Mouse (Mus musculus) brain, adult 2 months (tissue): ENCODE measurements around the gene Fam198b.

Experiments used
- DNase-seq: peaks from one replicate; pipeline ENCODE4 v3.0.0; 2011; ENCODE audit warnings: low read depth, low spot score

The Fam198b gene

GRCm38 (mm10) chr3:79884305-79884704 lies at the start of gene Fam198b:
Gene Fam198b (plus strand): TSS chr3:79884533.
- DNase-seq: no peak

DNA sequence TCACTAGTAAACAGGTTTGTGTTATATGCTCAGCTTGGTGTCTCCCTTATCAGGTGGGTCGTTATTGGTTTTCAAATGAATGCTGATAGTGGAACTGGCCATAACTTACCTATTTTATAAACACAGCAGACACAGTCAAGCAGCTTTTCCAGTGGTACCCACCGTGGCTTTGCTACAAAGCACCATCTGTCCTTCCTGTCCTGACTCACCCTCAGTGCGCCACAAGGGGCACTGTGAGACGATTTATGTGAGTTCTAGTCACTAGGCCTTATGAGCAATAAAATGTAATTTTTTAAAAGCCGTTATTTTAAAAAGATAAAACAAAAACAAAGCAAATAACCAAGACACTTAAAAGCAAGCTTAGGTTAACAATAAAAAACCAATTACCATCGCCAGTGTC lies 45.6 kb upstream of the Fam198b start:
- peak; percentile 72 for DNase-seq

GRCm38 (mm10) chr3:79841475-79841874 lies 42.9 kb upstream of the Fam198b start:
- peak; percentile 49 for DNase-seq

DNA sequence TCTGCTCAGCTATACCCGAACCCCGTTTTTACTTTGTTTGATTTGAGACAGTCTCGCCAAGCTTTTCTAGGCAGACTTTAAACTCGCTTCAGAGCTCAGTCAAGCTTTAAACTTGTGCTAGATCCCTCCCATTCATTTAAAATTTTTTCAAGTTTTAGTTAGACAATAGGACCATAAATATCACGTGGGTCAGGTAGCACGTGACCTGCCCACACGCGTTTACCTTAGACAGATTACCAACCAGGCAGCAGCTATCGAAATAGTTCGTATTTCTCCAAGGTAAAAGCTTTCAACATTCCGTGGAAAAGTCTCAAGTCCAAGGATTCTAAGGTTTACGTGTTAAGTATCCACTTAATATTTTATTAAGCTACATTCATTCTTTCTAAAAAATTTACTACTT lies 42.2 kb upstream of the Fam198b start:
- peak; percentile 63 for DNase-seq

GRCm38 (mm10) chr3:79842616-79843016 lies 41.7 kb upstream of the Fam198b start:
- peak; percentile 89 for DNase-seq

GRCm38 (mm10) chr3:79843999-79844398 lies 40.3 kb upstream of the Fam198b start:
- peak; percentile 61 for DNase-seq

DNA sequence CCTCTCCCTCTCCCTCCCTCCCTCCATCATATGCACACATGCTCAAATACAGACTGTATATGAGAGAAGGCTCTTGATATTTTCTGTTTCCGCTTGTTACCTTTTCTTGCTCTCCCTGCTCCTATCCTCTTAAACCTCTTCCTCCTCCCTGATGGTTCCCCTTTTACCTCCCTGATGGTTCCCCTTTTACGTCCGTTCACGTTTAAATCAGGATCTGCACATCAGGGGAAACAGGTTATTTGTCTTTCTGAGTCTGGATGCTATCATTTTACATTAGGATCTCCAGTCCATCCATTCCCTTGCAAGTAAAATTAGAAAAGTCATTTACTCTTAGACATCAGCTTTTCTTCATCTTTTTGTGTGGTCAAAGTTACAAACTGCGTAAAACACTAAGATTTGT lies 37.7 kb upstream of the Fam198b start:
- DNase-seq: no peak

DNA sequence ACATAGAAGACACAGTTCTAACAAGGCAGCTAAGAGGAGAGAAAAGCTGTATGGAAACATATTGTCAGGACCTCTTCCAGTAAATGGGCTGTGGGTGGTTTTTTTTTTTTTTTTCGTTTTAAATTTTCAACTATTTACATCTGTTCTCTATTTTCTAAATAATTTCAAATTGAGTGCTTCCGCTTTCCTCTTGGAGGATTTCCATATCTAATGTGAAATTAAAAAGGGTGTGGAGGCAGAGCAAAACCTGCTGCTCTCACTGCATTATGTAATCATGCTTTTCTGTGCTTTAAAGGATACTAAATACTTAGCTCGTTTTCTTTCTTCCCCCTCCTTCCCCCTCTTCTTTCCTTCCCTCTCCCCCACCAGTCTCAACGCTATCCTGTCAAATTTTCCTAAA lies 35.5 kb upstream of the Fam198b start:
- peak; percentile 58 for DNase-seq

DNA sequence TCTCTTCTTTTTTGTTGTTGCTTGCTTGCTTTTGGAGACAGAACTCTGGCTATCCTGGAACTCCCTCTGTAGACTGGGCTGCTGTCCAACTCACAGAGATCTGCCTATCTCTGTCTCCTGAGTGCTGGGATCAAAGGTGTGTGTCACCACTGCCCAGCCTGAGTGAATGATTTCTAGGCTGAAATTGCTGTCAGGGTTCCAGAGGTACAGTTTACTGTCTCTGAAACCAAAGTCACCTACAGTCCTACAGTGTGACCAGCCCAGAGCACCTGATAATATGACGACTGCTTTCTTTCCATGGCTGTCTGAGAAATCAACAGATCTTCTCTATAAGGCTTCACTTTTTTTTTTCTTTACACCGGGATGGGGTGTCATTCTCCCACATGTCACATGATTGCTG lies 34.7 kb upstream of the Fam198b start:
- DNase-seq: no peak

- DNase-seq: no peak
Measured at GRCm38 (mm10) chr3:79850656-79851055, 33.7 kb upstream of the Fam198b start.

- no peak for DNase-seq
Measured at GRCm38 (mm10) chr3:79852108-79852507, 32.2 kb upstream of the Fam198b start.

DNA sequence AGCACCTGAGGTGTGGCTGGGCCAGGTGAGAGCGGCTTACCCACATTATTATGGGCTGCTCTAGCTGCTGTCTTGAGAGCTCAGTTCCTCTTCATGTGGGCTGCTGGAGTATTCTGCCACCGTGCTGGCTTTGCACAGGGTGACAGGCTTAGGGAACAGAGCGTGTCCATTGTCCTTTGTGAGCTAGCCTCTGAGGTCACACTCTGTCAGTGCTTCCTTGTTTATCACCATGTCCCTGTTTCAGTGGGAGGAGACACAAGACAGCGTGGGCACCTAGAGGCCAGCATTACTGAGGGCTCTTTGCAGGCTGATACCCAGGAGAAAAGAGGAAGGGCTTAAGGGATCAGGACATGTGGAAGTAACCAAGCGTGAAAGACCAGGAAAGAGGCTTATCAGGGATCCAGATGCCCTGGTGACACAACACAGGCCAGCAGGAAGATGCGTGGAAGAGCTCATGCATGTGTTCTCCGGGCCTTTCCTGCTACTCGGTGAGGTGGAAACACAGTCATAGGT lies 31.6 kb upstream of the Fam198b start, which contains the start of gene Tmem144:
Gene Tmem144 (minus strand): TSS at position 120 of the 513 bp plus-strand sequence.
- DNase-seq: peak; percentile 94

DNA sequence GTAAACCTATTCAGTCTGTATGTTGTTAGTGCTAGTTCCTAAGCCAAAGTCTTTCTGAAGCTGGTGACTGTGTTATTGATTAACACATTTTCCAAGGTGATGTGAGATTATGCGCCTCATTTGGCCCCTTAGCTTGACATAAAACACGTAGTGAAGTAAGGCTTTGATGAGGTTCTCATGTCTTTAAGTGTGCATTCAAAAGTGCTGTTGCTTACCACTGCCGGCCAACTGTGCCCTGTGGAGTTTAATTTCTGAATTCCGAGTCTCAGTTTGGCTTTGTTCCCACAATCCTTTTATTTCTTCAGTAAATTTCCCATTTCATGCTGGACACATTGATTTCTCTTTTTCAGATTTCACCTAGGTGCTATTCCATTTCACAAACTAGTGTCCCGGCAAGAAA lies 26.6 kb upstream of the Fam198b start:
- no peak for DNase-seq

DNA sequence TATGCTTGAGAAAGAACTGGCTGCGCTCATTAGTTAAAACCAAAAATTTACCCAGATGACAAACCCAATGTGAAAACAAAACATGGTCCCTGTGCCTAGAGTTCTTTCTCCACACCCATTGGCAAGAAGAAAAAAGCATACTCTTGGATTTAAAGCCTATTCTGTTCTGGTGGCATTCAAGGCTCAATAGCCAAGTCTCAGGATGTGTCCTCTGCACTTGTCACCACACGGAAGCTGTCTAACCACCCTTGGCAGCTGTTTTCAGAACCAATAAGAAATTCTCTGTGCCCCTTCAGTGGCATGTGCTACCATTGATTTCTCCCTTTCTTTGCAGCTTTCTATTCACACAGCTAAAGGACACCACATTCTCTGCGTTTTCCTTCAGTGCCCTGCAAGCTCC lies 26.1 kb upstream of the Fam198b start:
- no peak for DNase-seq

DNA sequence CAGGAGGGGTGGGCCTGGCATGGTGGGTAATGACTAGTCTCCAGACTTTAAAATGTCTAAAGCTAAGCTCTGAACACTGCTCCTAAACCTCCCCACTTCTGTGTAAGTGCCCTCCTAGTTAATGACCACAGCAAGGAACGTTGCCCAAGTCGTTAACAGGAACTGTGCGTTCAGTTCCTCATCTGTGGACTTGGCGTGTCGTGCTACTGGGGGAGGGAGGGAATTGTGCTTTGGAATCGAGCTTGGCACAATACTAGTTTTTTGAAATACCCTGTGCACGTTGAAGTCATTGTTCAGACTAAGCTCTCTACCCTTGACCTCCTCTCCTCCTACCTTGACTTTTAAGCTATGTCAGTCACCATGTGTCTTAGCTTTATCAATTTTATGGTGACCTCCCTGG lies 19.5 kb upstream of the Fam198b start:
- no peak for DNase-seq

GRCm38 (mm10) chr3:79866089-79866488 lies 18.2 kb upstream of the Fam198b start:
- no peak for DNase-seq

DNA sequence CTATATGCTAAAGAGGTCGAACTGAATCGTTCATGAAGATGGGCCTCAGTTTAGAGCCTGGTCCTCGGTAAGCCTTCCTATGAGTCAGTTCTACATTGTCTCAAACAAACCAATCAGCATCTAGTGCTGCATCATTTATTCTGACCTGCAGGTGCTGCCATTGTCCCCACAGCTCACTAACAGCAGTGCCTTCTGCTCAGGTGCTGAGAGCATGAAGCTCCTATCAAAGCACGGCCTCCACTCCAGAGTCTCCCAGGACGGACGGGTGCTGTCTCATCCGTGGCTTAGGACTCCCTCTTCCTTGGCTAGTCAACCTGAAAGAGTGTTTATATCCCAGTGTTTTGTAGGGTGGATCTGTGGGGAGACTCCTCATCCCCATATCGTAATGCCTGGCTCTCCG lies 17.8 kb upstream of the Fam198b start:
- DNase-seq: no peak

DNA sequence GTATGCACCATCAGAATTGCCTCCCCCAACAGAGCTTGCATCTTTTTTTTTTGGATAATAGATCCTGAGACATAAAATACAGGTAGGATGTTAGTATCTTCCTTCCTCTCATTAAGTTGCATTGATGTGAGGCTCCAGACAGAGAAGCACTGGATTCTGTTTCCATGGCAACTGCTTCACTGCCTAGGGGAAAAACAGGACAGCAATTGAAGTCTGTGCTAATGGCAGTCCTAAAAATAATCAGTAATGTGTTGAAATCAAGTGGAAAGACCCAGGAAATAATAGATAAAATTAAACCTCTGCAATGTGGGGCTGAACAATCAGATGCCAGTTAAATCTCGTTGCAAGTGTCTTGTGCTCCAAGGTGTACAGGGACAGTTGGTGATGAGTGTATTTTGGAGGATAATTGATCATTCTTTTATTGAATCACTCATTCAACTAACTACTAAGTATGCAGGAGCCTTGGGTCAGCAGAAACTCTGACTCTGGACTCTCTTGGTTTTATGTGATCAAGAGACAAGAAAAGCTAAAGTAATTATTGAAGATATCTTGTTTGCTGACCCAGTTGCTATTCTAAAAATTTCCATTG lies 17.1 kb upstream of the Fam198b start:
- DNase-seq: peak; percentile 96

GRCm38 (mm10) chr3:79875471-79875870 lies 8.9 kb upstream of the Fam198b start:
- DNase-seq: no peak

GRCm38 (mm10) chr3:79878350-79878749 lies 6.0 kb upstream of the Fam198b start:
- no peak for DNase-seq

GRCm38 (mm10) chr3:79879246-79879645 lies 5.1 kb upstream of the Fam198b start:
- DNase-seq: no peak

DNA sequence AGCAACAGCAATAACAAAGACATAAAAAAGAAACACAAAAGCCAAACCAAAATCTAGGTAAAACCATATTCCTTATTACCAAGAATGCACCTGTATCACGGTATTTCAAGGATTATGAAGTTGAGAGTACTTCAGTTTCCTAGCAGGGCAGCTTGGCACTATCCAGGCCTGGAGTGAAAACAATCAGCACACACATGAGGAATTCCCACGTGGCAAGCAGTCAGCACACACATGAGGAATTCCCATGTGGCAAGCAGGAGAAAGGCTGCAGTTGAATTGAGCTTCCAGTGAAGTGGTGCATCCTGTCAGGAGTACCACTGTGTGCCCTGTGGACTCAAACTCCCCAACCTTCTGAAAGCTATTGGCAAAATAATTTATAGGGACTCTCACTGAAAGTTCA lies 2.7 kb upstream of the Fam198b start:
- no peak for DNase-seq

DNA sequence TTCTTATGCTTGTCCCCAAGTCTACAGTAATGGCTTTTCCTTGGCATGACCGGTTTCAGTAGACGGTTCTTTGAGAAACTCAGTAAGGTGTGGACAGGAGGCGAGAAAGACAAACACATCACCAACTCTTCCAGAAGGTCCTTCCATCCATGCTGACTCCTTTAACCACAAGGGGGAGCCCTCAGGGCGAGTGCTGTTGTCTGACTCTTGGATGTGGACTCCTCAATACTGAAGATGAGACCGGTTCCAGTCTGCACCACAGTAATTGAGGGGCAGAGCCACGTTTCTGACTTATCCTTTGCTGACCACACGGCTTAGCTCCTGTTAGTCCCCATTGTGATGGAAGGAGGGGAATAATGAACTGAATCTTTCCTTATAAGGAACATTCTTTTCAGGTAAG lies 1.2 kb upstream of the Fam198b start:
- peak; percentile 82 for DNase-seq

DNA sequence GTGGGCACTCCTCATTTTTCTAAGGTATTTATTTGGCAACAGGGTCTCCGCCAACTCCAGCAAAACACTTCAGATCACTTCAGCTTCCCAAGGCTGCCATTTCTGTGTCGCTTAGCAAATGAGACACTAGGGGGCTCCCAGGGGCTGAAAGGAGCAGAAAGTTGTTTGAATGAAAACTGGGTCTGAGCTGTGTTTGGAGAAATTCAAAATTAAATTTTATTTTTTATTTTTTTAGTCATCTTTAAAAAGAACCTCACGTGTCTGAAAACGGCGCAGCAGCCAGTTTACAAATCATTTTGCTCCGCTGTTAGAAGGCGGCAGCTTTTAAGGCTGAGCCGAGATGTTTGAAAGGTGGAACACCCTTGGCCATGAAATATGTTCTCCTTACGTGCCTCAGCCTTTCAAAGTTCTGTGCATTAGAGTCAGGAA lies 442 bp downstream of the Fam198b start:
- DNase-seq: peak; percentile 73
